24 mouse cellular contexts compared by ENCODE assay signal in genomic region chr9:15175866-15176265, GRCm38 (mm10).
"Had no signal": no experiment of that assay in that cellular context is flagged by ENCODE, and none has a peak within 500 bp of the region (broad histone marks: within the 10 kb centered on the region; RNA-seq: fewer than 3 reads in every experiment).

No protein-coding gene starts in this region.

- DNase-seq: gastrocnemius, postnatal 14 days; gastrocnemius, postnatal 36 days; heart, adult 18-20 months; kidney, adult 11 months; kidney, adult 2 months; kidney, adult 9 months; kidney, postnatal 14 days; kidney, postnatal 36 days; layer of hippocampus, adult 9-11 months; layer of hippocampus, postnatal 36 days; left cerebral cortex, postnatal 4 days had no signal

- H3K27ac ChIP-seq: heart, embryonic 13.5 days; heart, embryonic 15.5 days; hindbrain, embryonic 13.5 days; hindbrain, embryonic 15.5 days; hindbrain, postnatal 0 days; kidney, embryonic 15.5 days; kidney, postnatal 0 days; limb, embryonic 13.5 days; limb, embryonic 15.5 days; liver, embryonic 12.5 days; liver, embryonic 14.5 days had no signal

- H3K4me3 ChIP-seq: heart, embryonic 13.5 days; heart, embryonic 15.5 days; hindbrain, embryonic 13.5 days; hindbrain, embryonic 15.5 days; kidney, embryonic 15.5 days; limb, embryonic 13.5 days; limb, embryonic 15.5 days; liver, embryonic 12.5 days had no signal

- H3K4me1 ChIP-seq: heart, embryonic 13.5 days; hindbrain, embryonic 13.5 days; hindbrain, embryonic 15.5 days; kidney, embryonic 15.5 days; limb, embryonic 13.5 days; limb, embryonic 15.5 days; liver, embryonic 12.5 days had no signal

- H3K4me2 ChIP-seq: heart, embryonic 11.5 days; heart, embryonic 13.5 days; heart, embryonic 15.5 days; hindbrain, embryonic 13.5 days; hindbrain, embryonic 15.5 days; kidney, embryonic 15.5 days; limb, embryonic 13.5 days; limb, embryonic 15.5 days; liver, embryonic 12.5 days had no signal

- ATAC-seq: hindbrain, postnatal 0 days; intestine, embryonic 16.5 days; liver, embryonic 12.5 days had no signal

- H3K9ac ChIP-seq: heart, embryonic 13.5 days; heart, embryonic 15.5 days; hindbrain, embryonic 13.5 days; hindbrain, embryonic 15.5 days; kidney, embryonic 15.5 days; limb, embryonic 13.5 days; limb, embryonic 15.5 days; liver, embryonic 12.5 days; liver, embryonic 14.5 days had no signal

- H3K27me3 ChIP-seq: heart, embryonic 13.5 days; heart, embryonic 15.5 days; hindbrain, embryonic 13.5 days; hindbrain, embryonic 15.5 days; kidney, embryonic 15.5 days; limb, embryonic 13.5 days; limb, embryonic 15.5 days; liver, embryonic 12.5 days had no signal

- H3K9me3 ChIP-seq: heart, embryonic 13.5 days; heart, embryonic 15.5 days; hindbrain, embryonic 13.5 days; hindbrain, embryonic 15.5 days; kidney, embryonic 15.5 days; limb, embryonic 13.5 days; limb, embryonic 15.5 days; liver, embryonic 12.5 days had no signal

- H3K36me3 ChIP-seq: heart, embryonic 13.5 days; heart, embryonic 15.5 days; hindbrain, embryonic 13.5 days; hindbrain, embryonic 15.5 days; kidney, embryonic 15.5 days; limb, embryonic 13.5 days; limb, embryonic 15.5 days; liver, embryonic 12.5 days had no signal
